Mouse (Mus musculus) heart, adult 2 months (tissue): ENCODE measurements at regions not wholly inside any gene's neighbourhood (a gene's known extent, or its start where the extent isn't known, plus 50 kb on each side); places are given as distances from the start of the nearest gene placed in this dataset.

ENCODE experiments used
- DNase-seq, 2 experiments: peaks; one replicate each; pipeline ENCODE4 v3.0.0; 2021
- H3K27ac ChIP-seq: fragments of 200-600 bp; 2 replicates; pipeline ENCODE4 v1.8.1; 2022
- H3K27me3 ChIP-seq: fragments of 200-500 bp; 2 replicates; pipeline ENCODE4 v1.6.1; 2012; ENCODE audit warnings: mild to moderate bottlenecking, low read length, inconsistent platforms, mixed read lengths; ENCODE audit not compliant: control insufficient read depth, insufficient read depth
- H3K36me3 ChIP-seq: fragments of 200-500 bp; 2 replicates; pipeline ENCODE4 v1.6.1; 2012; ENCODE audit warnings: low read length, inconsistent platforms; ENCODE audit not compliant: control insufficient read depth, insufficient read depth
- H3K4me1 ChIP-seq: fragments of 200-500 bp; 2 replicates; pipeline ENCODE4 v1.6.1; 2011; ENCODE audit warnings: low read length; ENCODE audit not compliant: control insufficient read depth, insufficient read depth
- H3K4me3 ChIP-seq: fragments of 200-600 bp; 2 replicates; pipeline ENCODE4 v1.8.1; 2022
- H3K79me2 ChIP-seq: fragments of 200-500 bp; replicated peaks from 2 replicates; pipeline ENCODE4 v1.6.1; 2012; ENCODE audit warnings: mild to moderate bottlenecking, inconsistent platforms, low read length, moderate library complexity, mixed read lengths; ENCODE audit not compliant: control insufficient read depth, insufficient read depth
- H3K9ac ChIP-seq: fragments of 200-500 bp; 2 replicates; pipeline ENCODE4 v1.6.1; 2012; ENCODE audit warnings: low read depth, mild to moderate bottlenecking, control low read depth, inconsistent platforms, low read length, mixed read lengths
- CTCF ChIP-seq: fragments of 200-600 bp; IDR thresholded peaks from 2 replicates; pipeline ENCODE4 v1.8.1; 2022; ENCODE audit warnings: antibody characterized with exemption, mild to moderate bottlenecking, moderate library complexity
- EP300 ChIP-seq: fragments of 200-500 bp; IDR thresholded peaks from 2 replicates; pipeline ENCODE4 v1.6.1; 2011; ENCODE audit warnings: low read depth, low read length, control low read depth; ENCODE audit not compliant: insufficient read depth
- POLR2A ChIP-seq: fragments of 200-500 bp; IDR thresholded peaks from 2 replicates; pipeline ENCODE4 v1.6.1; 2011; ENCODE audit warnings: mild to moderate bottlenecking, low read depth, low read length, control low read depth; ENCODE audit not compliant: insufficient read depth
- WGBS: fragments of 180-500 bp; shearing (Covaris S2); methylation state at CpG from one replicate; pipeline ENCODE4 v1.1.7; 2018; 5-methylcytosine and 5-hydroxymethylcytosine counted together
- intact Hi-C: fragments of 180-260 bp; cut with DNase I; formaldehyde crosslinking; loops from one replicate; pipeline ENCODE4 v1.15.1; 2025

DNA sequence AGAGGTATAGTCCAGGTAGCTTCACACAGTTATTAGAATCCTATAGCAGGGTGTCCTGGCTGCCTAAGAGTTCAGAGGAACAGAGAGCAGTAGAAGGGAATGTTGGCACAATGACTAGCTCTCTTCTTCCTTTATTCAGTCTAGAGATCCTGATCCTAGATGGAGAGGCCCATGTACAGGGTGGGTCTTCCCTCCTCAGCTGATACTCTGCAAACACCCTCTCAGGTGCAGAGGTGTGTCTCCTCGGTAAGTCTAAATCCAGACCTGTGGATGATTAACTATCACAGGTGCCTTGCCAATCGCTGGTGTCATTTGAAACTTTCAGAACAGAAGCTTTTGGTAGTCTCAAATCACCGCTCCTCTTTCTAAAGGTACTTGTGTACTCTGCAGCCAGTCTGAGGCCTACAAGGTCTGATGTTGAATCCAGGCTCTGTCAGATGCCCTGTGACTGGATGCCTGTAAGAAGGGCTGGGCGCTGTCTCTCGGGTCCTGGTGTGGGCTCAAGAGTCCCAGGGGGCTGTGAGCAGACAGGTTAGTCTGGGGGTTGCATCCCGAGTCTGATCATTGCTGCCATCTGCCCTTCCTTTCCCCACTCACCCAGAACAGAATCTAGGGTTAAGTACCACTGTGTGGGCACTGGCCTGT, 52.0 kb upstream of the Plcl2 start:
- intact Hi-C loops: no loop called here
- DNase-seq: no peak
- Histone ChIP-seq H3K36me3 (no peaks in the 10 kb centered on the region), H3K9ac (no peak overlapping the region), H3K79me2 (no peaks in the 10 kb centered on the region), H3K27ac (no peak overlapping the region), H3K4me1 (no peaks in the 10 kb centered on the region), H3K27me3 (no peaks in the 10 kb centered on the region), H3K4me3 (no peak overlapping the region)
- 92% methylated on average over 6 of the region's 6 CpGs for WGBS
- TF ChIP-seq POLR2A: no peak
- no peak for TF ChIP-seq CTCF
- no peak for TF ChIP-seq EP300

DNA sequence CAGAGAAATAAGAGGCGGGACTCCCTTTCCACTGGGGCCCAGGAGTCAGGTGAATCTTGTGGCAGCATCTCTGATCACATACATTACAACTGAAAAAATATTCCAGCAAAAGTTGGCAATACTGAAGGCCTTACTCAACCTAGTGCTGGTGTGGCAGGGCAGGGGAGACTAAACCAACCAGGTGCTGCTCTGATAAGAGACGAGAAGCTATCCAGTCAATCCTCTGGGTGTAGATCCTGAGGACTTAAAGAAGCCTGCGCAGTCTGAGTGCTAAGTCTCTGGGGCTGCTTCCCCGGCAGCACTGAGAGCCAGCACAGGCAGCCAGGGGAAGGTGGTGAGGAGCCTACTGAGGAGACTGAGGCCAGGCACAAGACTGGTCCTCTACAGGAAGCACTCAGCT, 51.0 kb upstream of the Plcl2 start:
- WGBS: 92% methylated on average over 4 of the region's 4 CpGs
- Histone ChIP-seq H3K27ac (no peak overlapping the region), H3K36me3 (no peaks in the 10 kb centered on the region), H3K4me1 (no peaks in the 10 kb centered on the region), H3K27me3 (no peaks in the 10 kb centered on the region), H3K79me2 (no peaks in the 10 kb centered on the region), H3K4me3 (no peak overlapping the region), H3K9ac (no peak overlapping the region)
- no peak for DNase-seq
- intact Hi-C loops: no loop called here
- TF ChIP-seq POLR2A: no peak
- TF ChIP-seq CTCF: no peak
- TF ChIP-seq EP300: no peak
